In the genomic region with DNA sequence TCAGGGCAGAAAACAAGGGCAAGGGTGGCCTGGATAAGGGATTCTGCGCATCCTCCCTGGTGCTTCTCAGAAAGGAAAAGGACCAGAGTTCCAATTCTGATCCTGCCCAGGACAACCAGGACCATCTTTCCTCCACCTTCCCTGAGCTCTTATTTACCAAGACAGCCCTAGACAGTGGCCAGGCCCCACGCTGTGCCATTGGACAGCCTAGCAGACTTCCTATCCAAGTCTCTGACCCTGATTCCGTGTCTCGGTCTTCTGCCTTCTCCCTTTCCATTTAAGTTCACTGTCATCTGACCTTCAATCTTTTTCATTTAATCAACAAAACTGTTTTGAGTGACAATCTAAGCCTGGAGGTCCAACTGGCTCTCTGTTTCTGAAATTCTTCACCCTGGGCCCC, we compare ENCODE assay signal across 9 mouse cellular contexts. TPM values are rescaled to one million over a fixed set of nuclear protein-coding genes. Genes with fewer than 3 reads are reported as not detected.
DNase-seq lines count a peak whose midpoint lies in the region; ATAC-seq lines count a peak whose summit lies in the region.
"Had no signal": no experiment of that assay in that cellular context is flagged by ENCODE, and none has a peak within 500 bp of the region (broad histone marks: within the 10 kb centered on the region; RNA-seq: fewer than 3 reads in every experiment).

No protein-coding gene starts in this region.

- WGBS in hindbrain, embryonic 10.5 days, result 70% methylated on average over 4 of the region's 4 CpGs
- 77% methylated on average over 4 of the region's 4 CpGs for WGBS in hindbrain, embryonic 12.5 days
- 72% methylated on average over 4 of the region's 4 CpGs for WGBS in embryonic facial prominence, embryonic 14.5 days
- 72% methylated on average over 4 of the region's 4 CpGs for WGBS in forebrain, embryonic 16.5 days
- WGBS in midbrain, embryonic 13.5 days, result 59% methylated on average over 4 of the region's 4 CpGs

- H3K4me3 ChIP-seq in hindbrain, embryonic 10.5 days, result peak overlapping the region; percentile 36; the same call in 1 of the 2 replicates
- no peak overlapping the region for H3K4me3 ChIP-seq in hindbrain, embryonic 12.5 days
- H3K4me3 ChIP-seq in embryonic facial prominence, embryonic 14.5 days (ENCODE audit: low read depth, low read length), result no peak overlapping the region
- H3K4me3 ChIP-seq in forebrain, embryonic 16.5 days (replicated peaks; ENCODE audit: low read length), result no peak overlapping the region
- H3K4me3 ChIP-seq in midbrain, embryonic 13.5 days (replicated peaks), result no peak overlapping the region

- H3K9me3 ChIP-seq in hindbrain, embryonic 10.5 days, result no peaks in the 10 kb centered on the region
- H3K9me3 ChIP-seq in hindbrain, embryonic 12.5 days (replicated peaks), result no peaks in the 10 kb centered on the region
- no peaks in the 10 kb centered on the region for H3K9me3 ChIP-seq in embryonic facial prominence, embryonic 14.5 days (ENCODE audit: control insufficient read depth, low read length)
- no peaks in the 10 kb centered on the region for H3K9me3 ChIP-seq in forebrain, embryonic 16.5 days (ENCODE audit: control insufficient read depth, low read length)
- no peaks in the 10 kb centered on the region for H3K9me3 ChIP-seq in midbrain, embryonic 13.5 days

- no peak overlapping the region for H3K9ac ChIP-seq in hindbrain, embryonic 12.5 days
- no peak overlapping the region for H3K9ac ChIP-seq in embryonic facial prominence, embryonic 14.5 days (ENCODE audit: low read depth, low read length)
- no peak overlapping the region; the same call in 1 of the 2 replicates for H3K9ac ChIP-seq in forebrain, embryonic 16.5 days (replicated peaks; ENCODE audit: low read depth, low read length)
- no peak overlapping the region for H3K9ac ChIP-seq in midbrain, embryonic 13.5 days (replicated peaks)
- H3K9ac ChIP-seq: liver, embryonic 14.5 days had no signal

- H3K27me3 ChIP-seq in hindbrain, embryonic 10.5 days (ENCODE audit: insufficient read depth, poor library complexity, severe bottlenecking), result no peaks in the 10 kb centered on the region
- no peaks in the 10 kb centered on the region for H3K27me3 ChIP-seq in hindbrain, embryonic 12.5 days
- H3K27me3 ChIP-seq in embryonic facial prominence, embryonic 14.5 days (replicated peaks; ENCODE audit: control insufficient read depth, insufficient read depth, low read length), result no peaks in the 10 kb centered on the region
- H3K27me3 ChIP-seq in forebrain, embryonic 16.5 days (replicated peaks; ENCODE audit: control insufficient read depth, insufficient read depth, low read length), result no peaks in the 10 kb centered on the region
- no peaks in the 10 kb centered on the region for H3K27me3 ChIP-seq in midbrain, embryonic 13.5 days

- H3K4me2 ChIP-seq in hindbrain, embryonic 12.5 days (replicated peaks), result no peak overlapping the region
- peak overlapping the region; percentile 51 for H3K4me2 ChIP-seq in embryonic facial prominence, embryonic 14.5 days (ENCODE audit: low read depth, low read length)
- H3K4me2 ChIP-seq in forebrain, embryonic 16.5 days (ENCODE audit: low read length), result peak overlapping the region; percentile 35; the same call in 1 of the 2 replicates
- H3K4me2 ChIP-seq in midbrain, embryonic 13.5 days (replicated peaks), result peak overlapping the region; percentile 44; the same call in 1 of the 2 replicates

- peaks cover 64% of the 10 kb centered on the region for H3K4me1 ChIP-seq in hindbrain, embryonic 10.5 days (replicated peaks)
- peaks cover 41% of the 10 kb centered on the region for H3K4me1 ChIP-seq in hindbrain, embryonic 12.5 days
- H3K4me1 ChIP-seq in embryonic facial prominence, embryonic 14.5 days (ENCODE audit: control insufficient read depth, insufficient read depth, low read length), result peaks cover 40% of the 10 kb centered on the region
- peaks cover 45% of the 10 kb centered on the region for H3K4me1 ChIP-seq in forebrain, embryonic 16.5 days (replicated peaks; ENCODE audit: control insufficient read depth, insufficient read depth, low read length)
- peaks cover 51% of the 10 kb centered on the region for H3K4me1 ChIP-seq in midbrain, embryonic 13.5 days (replicated peaks)

- H3K36me3 ChIP-seq in hindbrain, embryonic 10.5 days, result peaks cover 81% of the 10 kb centered on the region
- H3K36me3 ChIP-seq in hindbrain, embryonic 12.5 days, result peaks cover 14% of the 10 kb centered on the region
- H3K36me3 ChIP-seq in embryonic facial prominence, embryonic 14.5 days (ENCODE audit: control insufficient read depth, insufficient read depth, low read length), result peaks cover 20% of the 10 kb centered on the region
- H3K36me3 ChIP-seq in forebrain, embryonic 16.5 days (ENCODE audit: control insufficient read depth, insufficient read depth), result no peaks in the 10 kb centered on the region
- H3K36me3 ChIP-seq in midbrain, embryonic 13.5 days, result peaks cover 5% of the 10 kb centered on the region; the same call in 1 of the 2 replicates

- ATAC-seq in hindbrain, embryonic 12.5 days (ENCODE audit: low FRiP score), result no peak
- no peak for ATAC-seq in embryonic facial prominence, embryonic 14.5 days (ENCODE audit: low read depth)
- ATAC-seq in forebrain, embryonic 16.5 days, result no peak
- ATAC-seq in midbrain, embryonic 13.5 days, result no peak

- no peak for DNase-seq in hindbrain, embryonic 10.5 days (ENCODE audit: low spot score)
- no peak for DNase-seq in embryonic facial prominence, embryonic 14.5 days (ENCODE audit: low spot score)
- DNase-seq in natural killer cell, adult 2 months (ENCODE audit: low spot score in 2 of 2), result no peak
- no peak for DNase-seq in frontal cortex, postnatal 14 days (ENCODE audit: low spot score in 2 of 2)

- peak overlapping the region; percentile 81 for H3K27ac ChIP-seq in hindbrain, embryonic 10.5 days
- no peak overlapping the region; the same call in 1 of the 2 replicates for H3K27ac ChIP-seq in hindbrain, embryonic 12.5 days
- H3K27ac ChIP-seq in embryonic facial prominence, embryonic 14.5 days (replicated peaks; ENCODE audit: low read depth, low read length), result peak overlapping the region; percentile 79; the same call in 1 of the 2 replicates
- peak overlapping the region; percentile 71; the same call in 1 of the 2 replicates for H3K27ac ChIP-seq in forebrain, embryonic 16.5 days (ENCODE audit: low read length)
- H3K27ac ChIP-seq in midbrain, embryonic 13.5 days, result no peak overlapping the region
- H3K27ac ChIP-seq: liver, embryonic 14.5 days had no signal

RNA-seq across cellular contexts. Expression of a gene that starts 0.4 kb away (rescaled TPM):
- polyA plus RNA-seq in hindbrain, embryonic 10.5 days (2016; fragmentation: Nextera tagmentation; extraction: Ambion mirVana), result 0.31 and 1.1 TPM in 2 replicates
- 1.4 and 1.8 TPM in 2 replicates for polyA plus RNA-seq in hindbrain, embryonic 12.5 days (2016; fragmentation: Nextera tagmentation; extraction: Ambion mirVana)
- polyA plus RNA-seq in embryonic facial prominence, embryonic 14.5 days (2014; fragmentation: Nextera tagmentation; extraction: Ambion mirVana), result 4.8 and 5.2 TPM in 2 replicates
- 2.3 and 2.7 TPM in 2 replicates for polyA plus RNA-seq in forebrain, embryonic 16.5 days (2015; fragmentation: Nextera tagmentation; extraction: Ambion mirVana)
- 1.9 and 2.5 TPM in 2 replicates for polyA plus RNA-seq in midbrain, embryonic 13.5 days (2015; fragmentation: Nextera tagmentation; extraction: Ambion mirVana)

RNA-seq across cellular contexts. Expression of a gene that starts 5.1 kb away (rescaled TPM):
- 0.14 and 0.30 TPM in 2 replicates for polyA plus RNA-seq in hindbrain, embryonic 10.5 days (2016; fragmentation: Nextera tagmentation; extraction: Ambion mirVana)
- 0.14 and 0.30 TPM in 2 replicates for polyA plus RNA-seq in hindbrain, embryonic 12.5 days (2016; fragmentation: Nextera tagmentation; extraction: Ambion mirVana)
- polyA plus RNA-seq in embryonic facial prominence, embryonic 14.5 days (2014; fragmentation: Nextera tagmentation; extraction: Ambion mirVana), result not detected in 2 replicates
- polyA plus RNA-seq in forebrain, embryonic 16.5 days (2015; fragmentation: Nextera tagmentation; extraction: Ambion mirVana), result 0.12 TPM in 1 of 2 replicates, not detected in the other
- polyA plus RNA-seq in midbrain, embryonic 13.5 days (2015; fragmentation: Nextera tagmentation; extraction: Ambion mirVana), result 0.16 TPM in 1 of 2 replicates, not detected in the other
- polyA plus RNA-seq: liver, embryonic 14.5 days had no signal

RNA-seq across cellular contexts. Expression of a gene that starts 6.7 kb away (rescaled TPM):
- 0.22 and 0.75 TPM in 2 replicates for polyA plus RNA-seq in hindbrain, embryonic 10.5 days (2016; fragmentation: Nextera tagmentation; extraction: Ambion mirVana)
- polyA plus RNA-seq in hindbrain, embryonic 12.5 days (2016; fragmentation: Nextera tagmentation; extraction: Ambion mirVana), result 0.26 and 0.30 TPM in 2 replicates
- polyA plus RNA-seq in embryonic facial prominence, embryonic 14.5 days (2014; fragmentation: Nextera tagmentation; extraction: Ambion mirVana), result 0.22 and 0.35 TPM in 2 replicates
- 0.15 and 0.16 TPM in 2 replicates for polyA plus RNA-seq in forebrain, embryonic 16.5 days (2015; fragmentation: Nextera tagmentation; extraction: Ambion mirVana)
- polyA plus RNA-seq in midbrain, embryonic 13.5 days (2015; fragmentation: Nextera tagmentation; extraction: Ambion mirVana), result 0.24 and 0.36 TPM in 2 replicates
- polyA plus RNA-seq: spleen, adult 2 months had no signal

RNA-seq across cellular contexts. Expression of a gene that starts 6.7 kb away (rescaled TPM):
- 75.6 and 76.9 TPM in 2 replicates for polyA plus RNA-seq in hindbrain, embryonic 10.5 days (2016; fragmentation: Nextera tagmentation; extraction: Ambion mirVana)
- polyA plus RNA-seq in hindbrain, embryonic 12.5 days (2016; fragmentation: Nextera tagmentation; extraction: Ambion mirVana), result 57.1 and 61.4 TPM in 2 replicates
- 61.4 and 73.4 TPM in 2 replicates for polyA plus RNA-seq in embryonic facial prominence, embryonic 14.5 days (2014; fragmentation: Nextera tagmentation; extraction: Ambion mirVana)
- 33.4 and 43.2 TPM in 2 replicates for polyA plus RNA-seq in forebrain, embryonic 16.5 days (2015; fragmentation: Nextera tagmentation; extraction: Ambion mirVana)
- 29.9 and 32.7 TPM in 2 replicates for polyA plus RNA-seq in midbrain, embryonic 13.5 days (2015; fragmentation: Nextera tagmentation; extraction: Ambion mirVana)

RNA-seq across cellular contexts. Expression of a gene that starts 27.7 kb away (rescaled TPM):
- polyA plus RNA-seq in hindbrain, embryonic 10.5 days (2016; fragmentation: Nextera tagmentation; extraction: Ambion mirVana), result 10.8 and 11.2 TPM in 2 replicates
- 14.5 and 15.4 TPM in 2 replicates for polyA plus RNA-seq in hindbrain, embryonic 12.5 days (2016; fragmentation: Nextera tagmentation; extraction: Ambion mirVana)
- 47.0 and 47.5 TPM in 2 replicates for polyA plus RNA-seq in embryonic facial prominence, embryonic 14.5 days (2014; fragmentation: Nextera tagmentation; extraction: Ambion mirVana)
- polyA plus RNA-seq in forebrain, embryonic 16.5 days (2015; fragmentation: Nextera tagmentation; extraction: Ambion mirVana), result 12.9 and 15.0 TPM in 2 replicates
- polyA plus RNA-seq in midbrain, embryonic 13.5 days (2015; fragmentation: Nextera tagmentation; extraction: Ambion mirVana), result 11.6 and 13.7 TPM in 2 replicates

Comparison
In these comparisons a context has a peak if more than half of its experiments do, and no peak if none do; other contexts are left out.
1. H3K27ac ChIP-seq: peak in hindbrain, embryonic 10.5 days (single experiment), embryonic facial prominence, embryonic 14.5 days (single experiment) and forebrain, embryonic 16.5 days (single experiment); none in hindbrain, embryonic 12.5 days (single experiment) and midbrain, embryonic 13.5 days (single experiment).